Mouse (Mus musculus) spleen, embryonic (tissue): ENCODE measurements around the gene Vpreb3.
"Not testable (repeated sequence)": the region's sequence is repeated elsewhere in the genome, so short reads cannot be mapped to it uniquely, and the experiment has no call there.

Experiments
- CTCF ChIA-PET: fragments of 350-600 bp; sonication (Branson Sonifier 250); formaldehyde crosslinking; loops from one replicate; lab custom pipeline; 2022; lab: Charles Lee

Gene Vpreb3

DNA sequence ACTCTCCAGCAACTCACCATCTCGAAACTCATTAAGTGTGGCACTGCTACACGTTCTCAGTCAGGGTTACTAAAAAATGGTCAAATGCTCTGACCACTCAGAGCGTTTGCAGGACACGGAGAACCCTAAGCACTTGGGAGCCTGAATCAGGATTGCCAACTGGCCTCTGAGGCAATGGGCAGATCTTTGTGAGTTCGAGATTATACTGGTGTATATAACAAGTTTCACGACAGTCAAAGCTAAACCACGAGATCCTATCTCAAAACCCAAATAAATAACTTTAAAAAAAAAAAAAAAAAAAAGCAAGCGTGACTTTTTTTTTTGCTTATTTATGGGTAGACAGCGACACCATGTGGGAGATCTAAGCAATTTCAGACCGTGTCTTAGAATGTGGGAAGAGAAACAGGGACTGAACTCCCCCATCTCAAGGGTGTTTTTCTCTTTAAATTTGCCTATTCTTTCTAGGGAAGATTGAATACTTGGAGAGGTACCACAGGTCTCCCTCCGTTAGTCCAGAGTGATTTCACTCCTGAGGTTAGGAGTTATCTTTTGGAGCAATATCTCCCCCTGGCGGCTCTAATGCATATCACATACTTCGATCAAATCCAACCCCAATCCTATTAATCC lies 8.7 kb downstream of the Vpreb3 start:
- CTCF ChIA-PET, result interaction anchor here (0.6 to 2.5 kb wide), 13 partner anchors 16 to 888 kb away, joined by 3 to 10 read pairs (median 4); partner anchors contain the start of genes Mmp11 and Smarcb1

DNA sequence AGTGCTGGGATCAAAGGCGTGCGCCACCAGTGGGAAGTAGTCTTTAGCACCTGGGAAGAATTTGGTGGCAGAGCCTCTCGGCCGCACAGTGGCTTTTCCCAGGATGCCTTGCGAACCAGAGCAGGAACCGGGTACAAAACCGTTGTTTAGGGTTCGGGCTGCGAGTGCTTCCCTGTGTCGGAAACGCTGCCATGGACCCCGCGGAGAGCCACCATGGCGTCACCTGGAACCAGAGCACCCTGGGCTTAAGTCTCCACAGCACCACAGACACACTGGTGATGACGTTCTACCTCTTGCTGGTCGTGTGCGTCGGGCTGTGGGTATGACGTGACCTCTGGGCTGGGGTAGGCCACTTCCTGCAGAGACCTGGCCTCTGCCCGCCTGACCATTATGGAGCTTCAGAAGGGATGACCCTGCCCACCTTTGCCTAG lies 11.5 kb downstream of the Vpreb3 start, which contains the start of gene Gm5134:
Gene Gm5134, plus strand, starts transcription at position 134 of the 431 bp plus-strand sequence.
- CTCF ChIA-PET, result no interaction called here

DNA sequence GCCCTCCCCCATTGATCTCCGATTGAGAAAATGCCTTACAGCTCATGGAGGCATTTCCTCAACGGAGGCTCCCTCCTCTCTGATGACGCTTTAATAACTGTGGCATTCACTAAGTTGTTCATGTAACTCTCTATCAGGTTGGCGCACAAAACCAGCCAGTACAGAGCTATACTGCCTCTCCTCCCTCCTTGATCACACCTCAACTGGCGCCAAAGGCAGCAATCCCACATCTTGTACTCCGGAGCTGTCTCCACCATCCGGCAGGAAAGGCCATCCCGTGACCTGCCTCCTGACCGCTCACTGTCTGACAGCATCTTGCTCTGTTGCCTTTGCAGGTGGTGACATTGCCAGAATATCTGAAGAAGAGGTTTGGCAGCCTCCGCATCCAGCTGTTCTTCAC lies 31.0 kb downstream of the Vpreb3 start:
- CTCF ChIA-PET, result no interaction called here

GRCm38 (mm10) chr10:75975216-75975615 lies 32.4 kb downstream of the Vpreb3 start:
- CTCF ChIA-PET, result interaction anchor here (0.6 kb wide), 2 partner anchors 24 to 50 kb away, joined by 3 to 5 read pairs; no protein-coding TSS in a partner anchor

- CTCF ChIA-PET, result no interaction called here
Observed at GRCm38 (mm10) chr10:75978119-75978834, 35.4 kb downstream of the Vpreb3 start.

- CTCF ChIA-PET, result no interaction called here
Observed at GRCm38 (mm10) chr10:75978835-75979157, 35.9 kb downstream of the Vpreb3 start.

DNA sequence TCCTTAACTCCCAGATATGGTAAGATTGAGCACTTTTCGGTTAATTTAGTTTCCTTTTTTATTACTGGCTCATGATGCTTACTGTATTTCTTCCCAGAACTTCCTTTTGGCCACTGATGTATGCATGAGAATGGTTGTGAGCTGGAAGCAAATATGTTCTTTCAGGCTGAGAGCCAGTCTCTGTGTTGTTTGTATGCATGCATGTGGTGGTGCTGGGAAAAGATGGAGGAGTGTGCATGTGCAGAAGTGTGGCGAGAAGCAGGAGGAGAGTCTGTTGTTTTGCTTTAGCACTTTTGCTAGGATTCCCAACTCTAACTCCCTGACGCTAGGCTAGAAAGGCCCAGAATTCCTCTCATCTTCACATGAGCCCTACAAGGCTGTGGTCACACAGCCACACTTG lies 36.6 kb downstream of the Vpreb3 start:
- CTCF ChIA-PET, result no interaction called here

- CTCF ChIA-PET, result no interaction called here
Observed at GRCm38 (mm10) chr10:75990430-75991042, 47.7 kb downstream of the Vpreb3 start.

DNA sequence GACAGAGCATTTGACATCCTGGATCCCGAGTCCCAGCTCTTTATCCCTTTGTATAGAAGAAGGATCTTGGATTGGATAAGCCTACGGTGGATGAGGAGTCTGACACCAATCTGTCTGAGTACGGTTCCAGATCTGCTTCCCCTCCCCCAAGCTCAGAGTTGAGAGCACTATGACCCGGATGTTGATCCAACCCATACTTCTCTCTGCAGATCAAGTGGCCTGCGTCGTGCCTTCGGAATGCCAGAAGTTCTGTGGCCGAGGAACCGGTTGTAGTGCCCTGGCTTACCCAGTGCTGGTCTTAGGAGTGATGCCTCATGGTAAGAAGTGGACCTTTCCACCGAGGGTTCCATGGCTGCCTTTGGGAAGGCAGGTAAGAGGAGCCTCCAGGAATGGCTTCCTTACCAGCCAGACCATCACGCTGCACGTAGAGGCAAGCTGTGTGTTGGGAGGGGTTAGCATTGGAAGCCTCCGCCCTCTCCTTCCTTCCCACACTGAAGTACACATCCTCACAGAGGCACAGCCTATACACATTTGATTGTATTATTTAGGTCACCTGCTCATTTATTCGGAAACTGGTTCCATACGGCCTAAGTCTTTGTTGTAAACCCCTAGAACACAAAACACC lies 50.9 kb downstream of the Vpreb3 start:
- CTCF ChIA-PET, result no interaction called here

DNA sequence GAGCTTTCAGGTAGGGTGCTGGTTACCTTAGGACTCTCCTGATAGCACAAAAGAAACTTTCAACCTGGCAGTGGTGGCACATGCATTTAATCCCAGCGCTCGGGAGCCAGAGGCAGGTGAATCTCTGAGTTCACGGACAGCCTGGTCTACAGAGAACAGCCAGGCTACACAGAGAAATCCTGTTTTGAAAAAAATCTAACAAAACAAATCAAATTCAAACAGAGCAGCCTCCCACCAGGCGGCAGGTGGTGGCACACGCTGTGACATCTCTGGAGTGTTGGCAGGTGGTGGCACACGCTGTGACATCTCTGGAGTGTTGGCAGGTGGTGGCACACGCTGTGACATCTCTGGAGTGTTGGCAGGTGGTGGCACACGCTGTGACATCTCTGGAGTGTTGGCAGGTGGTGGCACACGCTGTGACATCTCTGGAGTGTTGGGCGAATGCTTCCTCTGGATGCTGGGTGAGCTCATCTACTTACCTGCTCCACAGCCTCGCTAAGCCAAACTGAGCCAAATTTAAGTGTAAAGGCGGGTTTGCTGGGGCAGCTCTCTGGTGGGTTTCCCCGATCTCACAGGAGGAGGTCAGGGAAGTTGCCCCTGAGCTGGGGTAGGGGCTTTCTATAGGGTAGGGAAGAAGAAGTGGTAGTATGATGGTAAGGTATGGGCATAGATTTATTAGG lies 51.8 kb downstream of the Vpreb3 start:
- CTCF ChIA-PET, result not testable (repeated sequence)

DNA sequence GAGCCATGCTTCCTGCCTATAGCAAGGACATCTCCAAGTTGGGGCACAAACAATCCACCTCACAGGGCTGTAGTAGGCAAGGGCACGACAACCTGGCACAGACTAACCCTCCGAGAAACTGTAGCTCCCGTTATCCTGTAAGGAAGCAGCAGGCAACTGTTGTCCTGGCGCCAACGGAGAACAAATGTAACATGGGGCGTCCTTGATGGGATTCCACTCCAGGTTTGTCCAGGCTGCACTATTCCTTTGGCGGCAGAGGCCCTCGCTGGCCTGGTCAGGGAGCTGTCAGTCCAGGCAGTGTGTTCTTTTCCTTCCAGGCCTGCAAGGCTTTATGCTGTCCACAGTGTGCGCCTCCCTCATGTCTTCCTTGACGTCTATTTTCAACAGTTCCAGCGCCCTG lies 52.6 kb downstream of the Vpreb3 start:
- CTCF ChIA-PET, result no interaction called here

DNA sequence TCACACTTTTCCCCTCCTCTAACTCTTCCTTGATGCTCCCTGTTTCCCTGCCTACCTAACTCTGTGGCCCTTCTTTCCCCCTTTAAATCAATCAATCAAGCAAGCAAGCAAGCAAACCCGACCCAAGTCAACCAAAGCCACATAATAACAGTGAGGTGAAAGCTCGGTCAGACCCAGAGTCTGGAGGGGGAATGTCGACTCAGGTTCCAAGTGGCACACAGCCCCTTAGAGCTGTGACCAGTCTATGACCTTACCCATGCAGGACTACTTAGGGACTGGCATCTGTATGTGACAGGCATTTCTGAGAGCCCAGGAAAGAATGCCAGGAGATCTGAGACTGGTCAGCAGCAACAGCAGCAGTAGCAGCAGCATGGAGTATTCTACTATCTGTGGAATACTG lies 53.5 kb downstream of the Vpreb3 start:
- CTCF ChIA-PET, result no interaction called here
